Mouse (Mus musculus): ENCODE data around the gene Ndnf.

Ndnf gene

DNA sequence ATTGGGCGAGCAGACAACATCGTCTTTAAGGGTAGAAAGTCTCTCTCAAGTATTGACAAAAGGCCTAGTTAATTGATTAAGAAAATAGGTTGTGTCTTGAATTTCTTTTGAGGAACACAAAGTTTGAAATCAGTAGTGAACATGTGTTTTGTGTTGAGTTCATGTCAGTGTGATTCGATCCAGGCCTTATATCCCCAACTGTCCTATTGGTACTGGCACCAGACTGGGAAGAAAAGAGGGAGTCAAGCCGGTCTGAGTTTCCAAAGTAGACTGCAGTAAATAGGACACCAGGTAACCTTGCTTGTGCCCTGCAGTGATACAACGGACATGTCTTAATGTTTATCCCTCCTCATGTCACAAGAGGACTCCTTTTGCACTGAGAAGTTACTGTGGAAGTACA is 87.8 kb downstream of the Ndnf start:
- no peak for DNase-seq

DNA sequence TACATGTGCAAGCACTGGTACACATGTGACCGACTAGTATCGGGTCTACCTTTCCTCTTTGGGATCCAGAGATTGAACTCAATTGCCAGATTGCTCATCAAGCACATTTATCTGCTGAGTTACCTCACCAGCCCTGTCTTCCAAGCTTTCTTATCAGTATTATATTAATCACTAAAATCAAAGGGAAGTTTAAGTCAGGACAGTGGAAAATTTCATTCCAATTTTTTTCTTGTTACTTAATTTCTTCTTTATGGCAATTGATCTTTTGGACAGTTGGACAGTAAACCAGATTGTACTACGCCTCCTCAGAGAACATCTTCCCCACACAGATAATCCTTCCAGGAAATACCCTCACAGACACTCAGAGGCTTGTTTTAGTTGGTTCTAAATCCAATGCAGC is 88.7 kb downstream of the Ndnf start:
- DNase-seq, result no peak

All from cerebellum, adult 8-10 months (tissue).